Mouse (Mus musculus) CH12.LX (cell line): Measurements from ENCODE around the gene Pot1b.

ENCODE experiments used
- CTCF ChIP-seq, 2 experiments: IDR thresholded peaks in 1 of 2; conservative IDR thresholded peaks in 1 of 2; 2 replicates each; pipeline ENCODE4 v1.5.1; 2011 to 2012; ENCODE audit warnings: low read depth in 2 of 2, low read length in 2 of 2, improper control_type of control experiment in 1 of 2, inconsistent platforms in 1 of 2, mild to moderate bottlenecking in 1 of 2, moderate library complexity in 1 of 2
- EP300 ChIP-seq: IDR thresholded peaks from 2 replicates; pipeline ENCODE4 v1.6.1; 2011; ENCODE audit warnings: low read length, improper control_type of control experiment
- MAX ChIP-seq: IDR thresholded peaks from 2 replicates; pipeline ENCODE4 v1.6.1; 2011; ENCODE audit warnings: low read length, improper control_type of control experiment
- NELFE ChIP-seq: IDR thresholded peaks from 2 replicates; pipeline ENCODE4 v1.6.1; 2011; ENCODE audit warnings: low read depth, low read length, improper control_type of control experiment
- POLR2A ChIP-seq: IDR thresholded peaks from 2 replicates; pipeline ENCODE4 v1.6.1; 2011; ENCODE audit warnings: low read depth, mild to moderate bottlenecking, improper control_type of control experiment, low read length
- RAD21 ChIP-seq: IDR thresholded peaks from 2 replicates; pipeline ENCODE4 v1.6.1; 2011; ENCODE audit warnings: low read depth, mild to moderate bottlenecking, low read length, improper control_type of control experiment, moderate library complexity
- RCOR1 ChIP-seq: conservative IDR thresholded peaks from 2 replicates; pipeline ENCODE4 v1.6.1; 2012; ENCODE audit warnings: low read depth, mild to moderate bottlenecking, inconsistent platforms, low read length, improper control_type of control experiment
- TBP ChIP-seq: conservative IDR thresholded peaks from 2 replicates; pipeline ENCODE4 v1.6.1; 2011; ENCODE audit warnings: low read depth, low read length, improper control_type of control experiment
- TCF12 ChIP-seq: IDR thresholded peaks from 2 replicates; pipeline ENCODE4 v1.6.1; 2014; ENCODE audit warnings: low read depth, mild to moderate bottlenecking, inconsistent platforms, low read length, improper control_type of control experiment
- ZC3H11A ChIP-seq: IDR thresholded peaks from 2 replicates; pipeline ENCODE4 v1.6.1; 2012; ENCODE audit warnings: low read depth, mild to moderate bottlenecking, inconsistent platforms, low read length, improper control_type of control experiment
- ZKSCAN1 ChIP-seq: IDR thresholded peaks from 2 replicates; pipeline ENCODE4 v1.6.1; 2012; ENCODE audit warnings: low read depth, inconsistent platforms, low read length, improper control_type of control experiment, borderline replicate concordance
- ZNF384 ChIP-seq: IDR thresholded peaks from 2 replicates; pipeline ENCODE4 v1.6.1; 2012; ENCODE audit warnings: low read depth, low read length, improper control_type of control experiment, inconsistent platforms

DNA sequence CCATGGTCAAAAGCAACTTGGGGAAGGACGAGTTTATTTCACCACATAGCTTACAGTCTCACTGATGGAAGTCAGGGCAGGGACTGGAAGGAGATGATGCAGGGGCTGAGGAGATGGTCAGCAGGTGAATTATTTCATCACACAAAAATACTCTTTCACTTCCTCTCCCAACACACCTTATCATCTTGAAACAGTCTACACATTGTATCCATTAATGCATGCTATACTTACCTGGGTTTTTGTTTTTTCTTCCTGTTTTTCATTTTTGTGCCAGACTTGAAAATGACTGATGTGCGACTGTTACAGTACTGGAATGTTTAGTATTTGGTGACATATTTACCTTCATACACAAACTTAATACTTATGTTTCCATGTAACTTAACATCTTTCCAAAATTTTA, 13.0 kb downstream of the Pot1b start:
- TF ChIP-seq POLR2A, result no peak
- TF ChIP-seq TBP, result no peak
- no peak for TF ChIP-seq CTCF (conservative IDR thresholded peaks at IDR 0.05 in 1 of 2, IDR thresholded peaks at IDR 0.05 in 1 of 2; ENCODE audit: low read depth in 2 of 2, low read length in 2 of 2)
- TF ChIP-seq TCF12, result no peak
- TF ChIP-seq EP300, result no peak
- TF ChIP-seq ZKSCAN1, result no peak
- TF ChIP-seq RAD21, result no peak
- TF ChIP-seq ZC3H11A, result no peak
- TF ChIP-seq MAX, result no peak
- TF ChIP-seq ZNF384, result no peak
- TF ChIP-seq NELFE, result no peak
- no peak for TF ChIP-seq RCOR1
